Mouse (Mus musculus): Measurements from ENCODE around the gene Ogfr. TPM values are rescaled to one million over a fixed set of nuclear protein-coding genes. Genes with fewer than 3 reads are reported as not detected.

Ogfr gene
- polyA plus RNA-seq, 1 experiment from 2014 or later, result 98.2 TPM

DNA sequence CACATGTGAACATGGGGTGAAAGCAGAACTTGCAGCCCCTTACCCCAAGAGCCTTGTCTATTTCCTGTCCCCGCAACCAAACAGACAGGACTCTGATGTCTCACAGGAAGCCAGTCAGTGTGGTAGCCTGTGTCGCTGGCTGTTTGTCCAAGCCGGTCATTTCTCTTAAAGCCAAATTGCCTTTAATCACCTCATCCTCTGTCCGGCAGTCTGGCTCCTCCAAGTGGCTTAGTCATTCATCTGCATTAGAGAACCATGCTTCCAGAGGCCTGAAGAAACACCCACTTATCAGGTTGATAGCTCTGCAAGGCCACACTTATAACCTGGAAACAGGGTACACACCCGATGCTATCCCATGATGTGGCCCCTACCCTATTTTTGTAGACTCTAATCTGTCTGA lies 26.9 kb upstream of the Ogfr start:
- Histone ChIP-seq H3K4me1 (ENCODE audit: control insufficient read depth, insufficient read depth, low read length) (no peaks in the 10 kb centered on the region), H3K4me3 (ENCODE audit: low read depth, low read length) (no peak overlapping the region), H3K36me3 (replicated peaks; ENCODE audit: control insufficient read depth, insufficient read depth, low read depth, low read length) (no peaks in the 10 kb centered on the region), H3K9me3 (replicated peaks; ENCODE audit: control insufficient read depth, low read length) (no peaks in the 10 kb centered on the region), H3K27ac (replicated peaks; ENCODE audit: low read depth, low read length) (no peak overlapping the region), H3K9ac (replicated peaks; ENCODE audit: low read length) (no peak overlapping the region), H3K27me3 (ENCODE audit: control insufficient read depth, insufficient read depth, low read length) (no peaks in the 10 kb centered on the region), H3K4me2 (ENCODE audit: low read depth, low read length) (no peak overlapping the region)
- DNase-seq (ENCODE audit: low spot score), result no peak
- WGBS, result 57% methylated on average over 5 of the region's 5 CpGs
- no peak for ATAC-seq (replicated peaks; ENCODE audit: insufficient number of reproducible peaks, low FRiP score, low TSS enrichment, low read depth)

DNA sequence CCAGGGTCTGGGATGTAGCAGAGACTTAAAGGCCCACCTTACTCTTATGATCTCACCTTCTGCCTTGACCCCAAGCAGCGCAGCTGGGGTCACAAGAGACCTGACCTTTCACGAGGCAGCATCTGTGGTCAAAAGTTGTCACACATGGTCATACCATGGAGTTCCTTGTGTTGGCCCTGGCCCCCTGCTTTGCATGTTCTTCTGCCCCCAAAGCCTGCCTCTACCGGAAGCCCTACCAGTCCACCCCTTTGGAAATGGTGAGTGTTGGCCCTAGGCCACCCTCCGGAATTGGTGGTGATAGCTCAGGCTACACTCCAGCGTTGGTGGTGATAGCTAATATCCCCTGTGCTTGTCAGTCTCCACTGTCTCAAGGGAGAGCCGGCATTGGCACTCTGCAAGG lies 25.7 kb upstream of the Ogfr start:
- Histone ChIP-seq H3K9me3 (replicated peaks; ENCODE audit: control insufficient read depth, low read length) (no peaks in the 10 kb centered on the region), H3K4me1 (ENCODE audit: control insufficient read depth, insufficient read depth, low read length) (no peaks in the 10 kb centered on the region), H3K36me3 (replicated peaks; ENCODE audit: control insufficient read depth, insufficient read depth, low read depth, low read length) (no peaks in the 10 kb centered on the region), H3K4me2 (ENCODE audit: low read depth, low read length) (no peak overlapping the region), H3K9ac (replicated peaks; ENCODE audit: low read length) (no peak overlapping the region), H3K27me3 (ENCODE audit: control insufficient read depth, insufficient read depth, low read length) (no peaks in the 10 kb centered on the region), H3K4me3 (ENCODE audit: low read depth, low read length) (no peak overlapping the region), H3K27ac (replicated peaks; ENCODE audit: low read depth, low read length) (no peak overlapping the region)
- WGBS, result 51% methylated on average over 6 of the region's 6 CpGs
- ATAC-seq (replicated peaks; ENCODE audit: insufficient number of reproducible peaks, low FRiP score, low TSS enrichment, low read depth), result no peak
- DNase-seq (ENCODE audit: low spot score), result no peak

DNA sequence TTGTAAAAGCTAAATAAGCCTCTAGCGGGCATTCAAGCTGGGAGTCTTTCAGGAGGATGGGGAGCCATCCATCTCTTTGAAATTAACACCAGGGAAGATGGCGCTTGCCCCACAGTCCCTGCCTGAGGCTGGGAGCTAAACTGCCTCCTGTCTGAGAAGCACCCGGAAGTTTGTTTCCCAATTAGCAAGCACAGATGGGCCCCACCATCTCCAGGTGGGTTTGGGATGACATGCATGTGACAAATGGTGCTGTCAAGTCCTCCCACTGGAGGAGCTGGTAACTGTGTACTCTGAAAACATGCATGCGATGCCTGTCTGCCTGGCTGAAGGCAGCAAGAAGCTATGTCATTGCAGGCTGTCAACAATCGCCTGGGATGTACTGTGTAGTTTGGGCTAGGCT lies 25.2 kb upstream of the Ogfr start:
- DNase-seq (ENCODE audit: low spot score), result no peak
- 45% methylated on average over 5 of the region's 5 CpGs for WGBS

DNA sequence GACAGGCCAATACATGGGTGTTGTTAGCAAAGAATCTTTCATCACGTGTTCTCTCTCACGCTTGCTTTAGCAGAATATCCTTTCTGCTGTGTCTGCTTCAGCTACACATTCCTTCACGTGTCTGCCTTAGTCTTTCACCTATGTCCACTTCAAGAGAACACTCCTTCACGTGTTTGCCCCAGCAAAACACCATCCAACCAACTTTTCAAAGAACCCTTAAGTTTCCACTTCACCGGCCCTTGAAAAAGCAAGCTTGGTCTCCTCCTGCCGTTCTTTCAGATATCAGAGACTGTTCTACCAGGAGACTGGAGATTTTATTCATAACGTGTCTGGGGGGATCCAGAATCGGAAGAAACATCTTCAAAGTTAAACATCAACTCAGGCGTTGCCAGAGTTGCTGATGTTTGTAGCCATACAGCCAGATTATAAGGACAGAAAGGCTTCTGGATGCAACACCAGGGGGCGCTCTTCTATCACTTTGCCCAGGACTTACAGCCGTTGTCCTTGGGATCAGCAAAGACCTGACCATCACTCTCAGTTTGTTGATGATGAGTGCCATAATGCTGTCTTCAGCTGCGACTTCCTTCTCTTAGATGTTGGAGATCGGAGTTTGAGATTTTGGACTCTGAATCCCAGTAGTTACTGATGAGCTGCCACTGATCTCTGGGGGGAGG lies 22.7 kb upstream of the Ogfr start:
- DNase-seq (ENCODE audit: low spot score), result peak; percentile 81
- no peak overlapping the region for H3K27ac ChIP-seq (replicated peaks; ENCODE audit: low read depth, low read length)
- H3K4me2 ChIP-seq (ENCODE audit: low read depth, low read length), result no peak overlapping the region
- H3K9me3 ChIP-seq (replicated peaks; ENCODE audit: control insufficient read depth, low read length), result no peaks in the 10 kb centered on the region
- H3K36me3 ChIP-seq (replicated peaks; ENCODE audit: control insufficient read depth, insufficient read depth, low read depth, low read length), result no peaks in the 10 kb centered on the region
- H3K9ac ChIP-seq (replicated peaks; ENCODE audit: low read length), result no peak overlapping the region
- no peaks in the 10 kb centered on the region for H3K4me1 ChIP-seq (ENCODE audit: control insufficient read depth, insufficient read depth, low read length)
- WGBS, result 35% methylated on average over 13 of the region's 13 CpGs
- H3K4me3 ChIP-seq (ENCODE audit: low read depth, low read length), result no peak overlapping the region
- no peak for ATAC-seq (replicated peaks; ENCODE audit: insufficient number of reproducible peaks, low FRiP score, low TSS enrichment, low read depth)
- no peaks in the 10 kb centered on the region for H3K27me3 ChIP-seq (ENCODE audit: control insufficient read depth, insufficient read depth, low read length)

More for the DNA sequence above, 25.2 kb upstream of the Ogfr start:
- Histone ChIP-seq H3K9ac (replicated peaks; ENCODE audit: low read length) (no peak overlapping the region), H3K36me3 (replicated peaks; ENCODE audit: control insufficient read depth, insufficient read depth, low read depth, low read length) (no peaks in the 10 kb centered on the region), H3K4me2 (ENCODE audit: low read depth, low read length) (no peak overlapping the region), H3K9me3 (replicated peaks; ENCODE audit: control insufficient read depth, low read length) (no peaks in the 10 kb centered on the region), H3K4me3 (ENCODE audit: low read depth, low read length) (no peak overlapping the region), H3K27me3 (ENCODE audit: control insufficient read depth, insufficient read depth, low read length) (no peaks in the 10 kb centered on the region), H3K4me1 (ENCODE audit: control insufficient read depth, insufficient read depth, low read length) (no peaks in the 10 kb centered on the region), H3K27ac (replicated peaks; ENCODE audit: low read depth, low read length) (no peak overlapping the region)
- ATAC-seq (replicated peaks; ENCODE audit: insufficient number of reproducible peaks, low FRiP score, low TSS enrichment, low read depth), result no peak

DNA sequence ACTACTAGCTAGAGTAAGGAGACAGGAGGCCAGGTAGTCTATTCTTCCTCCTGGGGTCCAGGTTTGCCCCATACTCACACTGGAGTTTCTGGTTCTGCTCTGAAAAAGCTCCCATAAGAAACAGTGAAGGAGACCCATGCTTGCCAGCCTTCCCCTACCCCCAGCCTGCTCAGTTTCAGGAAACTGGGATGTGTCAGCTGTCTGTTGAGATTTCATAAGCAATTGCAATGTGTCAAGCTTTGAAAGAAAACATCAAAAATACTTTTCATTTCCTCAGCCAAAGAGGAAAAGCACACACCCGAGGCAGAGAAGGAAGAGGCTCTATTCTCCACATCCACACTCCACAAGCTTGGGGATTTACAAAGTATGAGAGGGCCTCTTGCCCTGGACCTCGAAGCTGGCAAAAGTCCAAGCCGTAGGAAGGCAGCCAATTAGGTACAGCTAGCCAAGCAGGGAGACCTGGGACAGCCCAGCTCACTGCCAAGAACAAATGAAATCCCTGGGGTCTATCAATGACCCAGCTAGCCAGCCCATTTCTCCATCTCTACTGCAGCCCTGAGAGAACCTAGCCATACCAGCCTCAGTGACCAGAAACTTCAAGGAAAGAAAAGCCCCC lies 19.9 kb upstream of the Ogfr start:
- H3K27me3 ChIP-seq (ENCODE audit: control insufficient read depth, insufficient read depth, low read length), result no peaks in the 10 kb centered on the region
- WGBS, result 49% methylated on average over 3 of the region's 3 CpGs
- no peaks in the 10 kb centered on the region for H3K9me3 ChIP-seq (replicated peaks; ENCODE audit: control insufficient read depth, low read length)
- H3K4me3 ChIP-seq (ENCODE audit: low read depth, low read length), result no peak overlapping the region
- no peak overlapping the region for H3K4me2 ChIP-seq (ENCODE audit: low read depth, low read length)
- ATAC-seq (replicated peaks; ENCODE audit: insufficient number of reproducible peaks, low FRiP score, low TSS enrichment, low read depth) (no peak), DNase-seq (ENCODE audit: low spot score) (no peak)
- H3K27ac ChIP-seq (replicated peaks; ENCODE audit: low read depth, low read length), result no peak overlapping the region
- H3K36me3 ChIP-seq (replicated peaks; ENCODE audit: control insufficient read depth, insufficient read depth, low read depth, low read length), result no peaks in the 10 kb centered on the region
- no peak overlapping the region for H3K9ac ChIP-seq (replicated peaks; ENCODE audit: low read length)
- H3K4me1 ChIP-seq (ENCODE audit: control insufficient read depth, insufficient read depth, low read length), result no peaks in the 10 kb centered on the region

DNA sequence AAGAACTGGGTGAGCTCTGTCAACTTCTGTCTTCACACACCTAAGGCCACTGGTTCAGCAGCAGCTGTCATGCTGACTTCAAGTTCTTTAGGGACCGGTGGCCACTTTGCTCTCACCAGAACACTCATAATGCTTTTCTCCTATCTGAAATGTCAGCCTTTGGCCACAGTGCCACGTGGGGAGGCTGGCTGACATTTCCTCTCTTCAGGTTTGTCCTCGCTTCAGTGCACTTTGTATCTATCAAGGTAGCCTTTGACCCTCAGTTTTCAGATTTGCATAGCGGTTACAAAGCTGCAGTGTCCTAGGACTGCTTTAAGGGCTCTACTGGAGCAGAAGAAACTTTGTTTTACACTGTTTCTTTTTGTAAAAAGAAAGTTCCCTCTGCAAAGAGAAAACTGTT lies 12.6 kb upstream of the Ogfr start:
- Histone ChIP-seq H3K4me2 (ENCODE audit: low read depth, low read length) (no peak overlapping the region), H3K4me1 (ENCODE audit: control insufficient read depth, insufficient read depth, low read length) (no peaks in the 10 kb centered on the region), H3K36me3 (replicated peaks; ENCODE audit: control insufficient read depth, insufficient read depth, low read depth, low read length) (no peaks in the 10 kb centered on the region), H3K9me3 (replicated peaks; ENCODE audit: control insufficient read depth, low read length) (no peaks in the 10 kb centered on the region), H3K27me3 (ENCODE audit: control insufficient read depth, insufficient read depth, low read length) (no peaks in the 10 kb centered on the region), H3K9ac (replicated peaks; ENCODE audit: low read length) (no peak overlapping the region), H3K27ac (replicated peaks; ENCODE audit: low read depth, low read length) (no peak overlapping the region), H3K4me3 (ENCODE audit: low read depth, low read length) (no peak overlapping the region)
- ATAC-seq (replicated peaks; ENCODE audit: insufficient number of reproducible peaks, low FRiP score, low TSS enrichment, low read depth) (no peak), DNase-seq (ENCODE audit: low spot score) (no peak)
- 46% methylated on average over 4 of the region's 4 CpGs for WGBS

DNA sequence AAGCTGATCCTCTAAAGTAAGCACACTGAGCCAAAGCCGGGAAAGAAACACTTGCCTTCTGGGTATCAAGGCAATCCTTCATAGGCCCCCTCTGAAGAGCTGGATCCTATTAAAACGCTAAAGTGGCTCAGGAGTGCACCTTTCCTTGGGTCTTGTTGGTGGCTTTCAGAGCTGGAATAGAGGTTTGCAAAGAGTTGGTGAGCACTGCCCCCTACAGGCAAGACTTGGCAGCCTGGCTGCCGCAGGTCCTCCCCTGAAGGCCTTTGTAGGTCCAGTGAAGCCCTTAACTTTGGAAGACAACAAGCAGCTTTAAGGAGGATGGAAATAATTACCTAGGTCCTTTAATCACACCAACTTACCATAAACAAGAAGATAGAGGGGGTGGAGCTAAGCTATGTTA lies 10.4 kb upstream of the Ogfr start:
- H3K36me3 ChIP-seq (replicated peaks; ENCODE audit: control insufficient read depth, insufficient read depth, low read depth, low read length), result no peaks in the 10 kb centered on the region
- ATAC-seq (replicated peaks; ENCODE audit: insufficient number of reproducible peaks, low FRiP score, low TSS enrichment, low read depth) (no peak), DNase-seq (ENCODE audit: low spot score) (peak; percentile 78)
- no peak overlapping the region for H3K4me2 ChIP-seq (ENCODE audit: low read depth, low read length)
- no peaks in the 10 kb centered on the region for H3K27me3 ChIP-seq (ENCODE audit: control insufficient read depth, insufficient read depth, low read length)
- WGBS, result 8% methylated on average over 3 of the region's 3 CpGs
- no peaks in the 10 kb centered on the region; the same call in 1 of the 2 replicates for H3K4me1 ChIP-seq (ENCODE audit: control insufficient read depth, insufficient read depth, low read length)
- no peak overlapping the region for H3K4me3 ChIP-seq (ENCODE audit: low read depth, low read length)
- H3K9me3 ChIP-seq (replicated peaks; ENCODE audit: control insufficient read depth, low read length), result no peaks in the 10 kb centered on the region
- no peak overlapping the region for H3K27ac ChIP-seq (replicated peaks; ENCODE audit: low read depth, low read length)
- no peak overlapping the region for H3K9ac ChIP-seq (replicated peaks; ENCODE audit: low read length)

DNA sequence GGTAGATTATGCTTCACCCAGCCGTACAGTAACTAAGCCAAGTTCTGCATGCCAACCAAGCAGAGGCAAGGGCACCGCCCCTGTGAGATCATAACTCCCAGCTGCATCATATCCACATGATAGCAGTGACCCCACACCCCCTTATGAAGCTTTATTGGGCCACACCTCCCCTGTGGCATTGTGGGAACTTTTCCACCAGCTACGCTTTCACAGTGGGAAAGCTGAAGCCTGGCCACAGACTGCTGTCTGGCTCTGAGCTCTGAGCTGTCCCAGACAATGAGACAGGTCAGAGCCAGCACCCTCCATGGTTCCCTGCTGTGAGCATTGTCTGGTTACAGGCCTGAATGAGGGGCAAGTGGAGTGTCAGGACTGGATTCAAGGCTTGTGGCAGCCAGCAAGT lies 8.0 kb upstream of the Ogfr start, which contains the start of gene Mrgbp:
Gene Mrgbp (plus strand): TSS at position 303 of the 400 bp plus-strand sequence.
- no peak within 1 kb of the TSS for H3K4me3 ChIP-seq (ENCODE audit: low read depth, low read length)
- no peaks in the 10 kb centered on the region; the same call in 1 of the 2 replicates for H3K36me3 ChIP-seq (replicated peaks; ENCODE audit: control insufficient read depth, insufficient read depth, low read depth, low read length)
- ATAC-seq (replicated peaks; ENCODE audit: insufficient number of reproducible peaks, low FRiP score, low TSS enrichment, low read depth) (no peak), DNase-seq (ENCODE audit: low spot score) (no peak)
- H3K27me3 ChIP-seq (ENCODE audit: control insufficient read depth, insufficient read depth, low read length), result no peaks in the 10 kb centered on the region
- 86% methylated on average over 3 of the region's 3 CpGs for WGBS
- no peaks in the 10 kb centered on the region for H3K9me3 ChIP-seq (replicated peaks; ENCODE audit: control insufficient read depth, low read length)
- no peak within 1 kb of the TSS for H3K4me2 ChIP-seq (ENCODE audit: low read depth, low read length)
- H3K4me1 ChIP-seq (ENCODE audit: control insufficient read depth, insufficient read depth, low read length), result no peaks in the 10 kb centered on the region; the same call in 1 of the 2 replicates
- no peak within 1 kb of the TSS for H3K27ac ChIP-seq (replicated peaks; ENCODE audit: low read depth, low read length)
- H3K9ac ChIP-seq (replicated peaks; ENCODE audit: low read length), result no peak within 1 kb of the TSS
